Mouse (Mus musculus): Measurements from ENCODE around the gene Pdcd2.

Gene Pdcd2

DNA sequence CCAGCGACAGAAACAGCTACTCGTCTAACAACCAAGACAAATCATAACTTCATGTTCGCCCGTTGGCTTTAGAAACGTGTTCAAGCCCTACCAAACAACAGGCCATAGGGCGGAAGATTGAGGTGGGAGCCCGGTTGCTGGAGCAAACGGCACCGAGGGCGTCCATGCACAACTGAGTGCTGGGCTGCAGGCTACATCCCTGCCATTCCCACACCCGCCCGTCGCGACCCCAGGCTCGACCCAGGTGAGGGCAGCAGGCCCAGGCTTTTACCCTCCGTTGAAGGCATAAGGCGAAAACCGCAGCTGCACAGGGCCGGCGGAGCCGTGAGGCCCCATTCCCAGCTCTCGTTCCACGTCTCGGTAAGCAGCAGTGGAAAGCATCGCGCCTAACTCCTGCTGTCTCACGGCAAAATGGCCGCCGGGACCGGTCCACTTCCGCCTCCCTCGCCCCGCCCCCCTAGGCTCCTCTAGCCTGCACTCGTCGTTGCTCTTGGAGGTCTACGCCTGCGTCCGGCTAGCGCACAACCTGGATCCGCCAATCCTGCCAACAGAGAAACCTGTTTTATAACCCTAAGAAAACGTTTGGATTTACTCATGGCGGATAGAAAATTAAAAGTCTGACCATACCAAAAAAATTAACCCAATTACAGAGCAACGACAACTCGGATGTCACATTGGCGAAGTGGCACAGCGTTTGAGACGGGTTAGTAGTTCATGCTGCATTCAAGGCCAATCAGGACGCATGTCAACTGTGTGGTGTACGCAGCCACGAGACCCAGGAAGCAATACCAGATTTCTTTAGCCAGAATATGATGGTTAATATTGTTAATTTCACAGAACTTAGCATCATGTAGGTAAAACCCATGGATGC lies 29.0 kb downstream of the Pdcd2 start:
- peak; percentile 99 for DNase-seq

- peak; percentile 57 for DNase-seq
These were observed 36.6 kb downstream of the Pdcd2 start for GRCm38 (mm10) chr17:15490542-15490941.

GRCm38 (mm10) chr17:15472671-15473070 lies 54.4 kb downstream of the Pdcd2 start:
- no peak for DNase-seq

All from heart, adult 11 months (tissue).